Mouse (Mus musculus): Measurements from ENCODE around the gene Scaf1.

DNA sequence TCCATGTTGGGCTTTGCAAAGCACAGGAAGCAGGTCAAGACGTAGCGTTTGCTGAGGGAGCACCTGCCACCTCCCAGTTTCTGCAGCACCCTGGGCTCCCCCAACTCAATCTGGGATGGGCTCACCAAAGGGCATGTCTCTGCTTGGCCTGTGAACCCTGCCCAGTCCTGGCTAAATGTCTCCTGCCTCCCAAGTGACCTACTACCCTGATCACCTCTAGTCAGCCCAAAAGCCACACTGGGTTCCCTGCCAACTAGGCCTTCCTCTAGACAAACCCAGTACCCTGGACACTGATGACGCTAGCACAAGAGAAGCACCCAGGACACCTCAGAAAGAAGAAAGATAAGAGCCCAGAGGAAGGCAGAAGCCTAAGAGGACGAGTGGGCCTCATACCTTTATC lies 3.3 kb downstream of the Scaf1 start:
- no peak for TF ChIP-seq E2F4 (IDR thresholded peaks at IDR 0.05; ENCODE audit: insufficient read depth)
- no peak for TF ChIP-seq CEBPB (IDR thresholded peaks at IDR 0.05; ENCODE audit: insufficient read depth, poor library complexity, severe bottlenecking)
- no peak for TF ChIP-seq POLR2A (IDR thresholded peaks at IDR 0.05; ENCODE audit: insufficient read length, low read depth)
- TF ChIP-seq POLR2AphosphoS2 (IDR thresholded peaks at IDR 0.05; ENCODE audit: insufficient read length, low read depth), result no peak
- TF ChIP-seq MAX (IDR thresholded peaks at IDR 0.05; ENCODE audit: low read depth), result no peak
- TF ChIP-seq USF1 (IDR thresholded peaks at IDR 0.05; ENCODE audit: low read depth), result no peak
- TF ChIP-seq MYOG (IDR thresholded peaks at IDR 0.05; ENCODE audit: control insufficient read depth in 1 of 3, insufficient read depth in 1 of 3, insufficient read length in 2 of 3, low read depth in 2 of 3), result no peak
- no peak for TF ChIP-seq TCF12 (IDR thresholded peaks at IDR 0.05; ENCODE audit: insufficient read depth, poor library complexity, severe bottlenecking)
- no peak for TF ChIP-seq TCF3 (IDR thresholded peaks at IDR 0.05; ENCODE audit: insufficient read length, low read depth)

All from myocyte (in vitro differentiated cells).